Mouse (Mus musculus) cortical plate, adult 2 months (tissue): ENCODE measurements around the gene Nppc. TPM values are rescaled to one million over a fixed set of nuclear protein-coding genes. Genes with fewer than 3 reads are reported as not detected.

ENCODE experiments used
- H3K27ac ChIP-seq: fragments of 200-500 bp; 2 replicates; pipeline ENCODE4 v1.5.1; 2012; ENCODE audit warnings: low read length, control low read depth, inconsistent platforms; ENCODE audit not compliant: insufficient read depth
- H3K4me1 ChIP-seq: fragments of 200-500 bp; 2 replicates; pipeline ENCODE4 v1.6.1; 2011; ENCODE audit warnings: low read length; ENCODE audit not compliant: control insufficient read depth, insufficient read depth
- H3K4me3 ChIP-seq: fragments of 200-500 bp; 2 replicates; pipeline ENCODE4 v1.5.1; 2011; ENCODE audit warnings: mild to moderate bottlenecking, low read length, control low read depth; ENCODE audit not compliant: insufficient read depth
- CTCF ChIP-seq: fragments of 200-500 bp; IDR thresholded peaks from 2 replicates; pipeline ENCODE4 v1.5.1; 2011; ENCODE audit warnings: mild to moderate bottlenecking, control low read depth, low read length; ENCODE audit not compliant: insufficient read depth; ENCODE audit errors: extremely low read depth
- POLR2A ChIP-seq: fragments of 200-500 bp; IDR thresholded peaks from 2 replicates; pipeline ENCODE4 v1.6.1; 2011; ENCODE audit warnings: mild to moderate bottlenecking, low read length, control low read depth; ENCODE audit not compliant: insufficient read depth; ENCODE audit errors: extremely low read depth
- polyA plus RNA-seq: library from polyadenylated mRNA; depleted of rRNA; stranded (reverse); fragments of >200 nt; gene quantifications from 2 replicates; pipeline ENCODE4 v1.2.3, GENCODE M21; 2012

The Nppc gene
- polyA plus RNA-seq, 1 experiment, result 11.9 TPM

DNA sequence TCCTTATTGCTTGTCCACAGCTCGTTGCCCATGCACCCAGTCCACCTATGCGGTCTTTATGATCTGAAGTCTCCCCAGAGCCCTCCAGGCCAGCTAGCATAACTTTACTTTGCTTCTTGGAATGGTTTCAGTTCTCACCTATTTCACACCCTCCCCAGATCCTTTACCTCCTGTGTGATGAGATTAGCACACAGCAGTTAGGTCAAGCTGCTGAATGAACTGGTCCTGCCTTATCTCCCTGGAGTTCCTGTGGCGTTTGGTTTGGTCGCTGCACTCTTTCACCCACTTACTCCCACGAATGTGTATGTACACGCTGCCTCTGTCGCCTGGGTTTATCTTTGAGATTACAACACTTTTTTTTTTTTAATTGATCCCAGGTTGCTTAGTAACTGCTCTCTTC is 30.0 kb upstream of the Nppc start:
- no peak for TF ChIP-seq CTCF
- TF ChIP-seq POLR2A, result no peak
- H3K4me1 ChIP-seq, result 0 out of 2 replicates have a peak, but pooled peaks cover 1% of the 10 kb centered on the region

DNA sequence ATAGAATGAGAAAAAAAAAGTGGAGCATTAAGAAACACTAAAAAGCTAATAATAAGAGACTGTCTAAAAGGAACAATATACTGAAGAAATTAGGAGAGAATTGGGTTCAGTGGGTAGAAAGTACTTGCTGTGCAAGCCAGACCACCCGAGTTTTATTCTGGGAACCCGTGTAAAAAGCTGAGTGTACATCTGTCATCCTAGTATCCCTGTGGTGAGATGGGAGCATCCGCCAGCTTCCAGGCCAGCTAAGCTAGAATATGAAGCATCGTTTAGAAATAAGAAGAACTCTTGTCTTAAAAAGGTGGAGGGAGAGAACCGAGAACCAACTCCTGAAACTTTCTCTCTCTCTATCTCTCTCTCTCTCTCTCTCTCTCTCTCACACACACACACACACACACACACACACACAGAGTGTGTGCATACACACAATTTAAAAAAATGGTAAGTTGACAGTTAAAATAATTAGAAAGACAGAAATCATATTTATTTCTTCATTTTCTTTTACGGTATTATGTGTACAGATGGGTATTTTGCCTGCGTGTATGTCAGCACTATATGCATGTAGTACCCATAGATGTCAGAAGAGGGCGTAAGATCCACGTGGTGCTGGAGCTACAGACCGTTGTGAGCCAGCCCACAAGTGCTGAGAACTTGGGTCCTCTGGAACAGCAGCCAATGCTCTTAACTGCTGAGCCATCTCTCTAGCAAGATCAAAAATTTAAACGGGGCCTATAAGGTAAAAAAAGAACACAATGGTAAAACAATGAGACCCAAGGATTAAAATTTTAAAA is 29.2 kb upstream of the Nppc start:
- TF ChIP-seq CTCF, result no peak
- no peak for TF ChIP-seq POLR2A
- Histone ChIP-seq H3K4me3 (no peak overlapping the region), H3K4me1 (no peaks in the 10 kb centered on the region), H3K27ac (no peak overlapping the region)

More for the DNA sequence above, 30.0 kb upstream of the Nppc start:
- H3K27ac ChIP-seq, result no peak overlapping the region
- no peak overlapping the region for H3K4me3 ChIP-seq

GRCm38 (mm10) chr1:86698721-86699120 is 28.4 kb upstream of the Nppc start:
- Histone ChIP-seq H3K4me3 (no peak overlapping the region), H3K27ac (no peak overlapping the region), H3K4me1 (no peaks in the 10 kb centered on the region)
- TF ChIP-seq POLR2A, result no peak
- peak; percentile 21; the same call in 1 of the 2 replicates for TF ChIP-seq CTCF

DNA sequence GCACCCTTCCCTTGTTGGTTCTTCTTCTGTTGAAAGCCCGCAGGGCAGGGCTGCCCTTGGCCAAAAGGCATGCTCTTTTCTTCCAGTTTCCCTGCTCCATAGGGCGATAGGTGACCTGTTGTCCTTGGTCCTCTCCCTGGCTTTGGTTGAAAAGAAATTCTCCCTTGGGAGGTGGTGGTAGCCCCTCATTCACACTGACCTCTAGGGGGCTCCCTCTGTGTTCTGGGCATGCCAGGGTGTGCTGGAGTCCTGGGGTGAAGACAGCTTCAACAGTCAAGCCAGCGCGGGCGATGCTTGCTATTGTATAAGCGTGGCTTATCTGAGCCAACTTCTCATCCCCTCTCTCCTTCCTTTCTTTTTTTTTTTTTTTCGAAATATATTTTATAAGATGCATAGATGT is 26.6 kb upstream of the Nppc start:
- Histone ChIP-seq H3K27ac (no peak overlapping the region), H3K4me3 (no peak overlapping the region), H3K4me1 (no peaks in the 10 kb centered on the region)
- TF ChIP-seq CTCF, result no peak
- no peak for TF ChIP-seq POLR2A

DNA sequence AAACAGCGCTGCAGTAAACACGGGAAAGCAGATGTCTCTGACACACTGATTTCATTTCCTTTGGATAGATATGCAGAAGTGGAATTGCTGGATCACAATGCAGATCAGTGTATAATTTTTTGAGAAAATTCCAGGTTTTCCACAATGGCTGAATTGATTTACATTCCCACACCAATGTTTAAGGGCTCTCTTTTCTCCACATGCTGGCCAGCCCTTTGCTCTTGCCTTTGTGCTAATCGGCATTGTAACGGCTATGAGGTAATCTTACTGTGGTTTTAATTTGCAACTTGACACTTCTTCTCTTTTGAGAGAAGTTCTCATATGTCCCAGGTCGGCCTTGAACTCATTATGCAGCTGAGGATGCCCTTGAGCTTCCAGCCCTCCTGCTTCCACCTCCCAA is 20.7 kb upstream of the Nppc start:
- no peak for TF ChIP-seq CTCF
- no peak for TF ChIP-seq POLR2A
- no peak overlapping the region for H3K4me3 ChIP-seq
- H3K27ac ChIP-seq, result no peak overlapping the region
- no peaks in the 10 kb centered on the region for H3K4me1 ChIP-seq

DNA sequence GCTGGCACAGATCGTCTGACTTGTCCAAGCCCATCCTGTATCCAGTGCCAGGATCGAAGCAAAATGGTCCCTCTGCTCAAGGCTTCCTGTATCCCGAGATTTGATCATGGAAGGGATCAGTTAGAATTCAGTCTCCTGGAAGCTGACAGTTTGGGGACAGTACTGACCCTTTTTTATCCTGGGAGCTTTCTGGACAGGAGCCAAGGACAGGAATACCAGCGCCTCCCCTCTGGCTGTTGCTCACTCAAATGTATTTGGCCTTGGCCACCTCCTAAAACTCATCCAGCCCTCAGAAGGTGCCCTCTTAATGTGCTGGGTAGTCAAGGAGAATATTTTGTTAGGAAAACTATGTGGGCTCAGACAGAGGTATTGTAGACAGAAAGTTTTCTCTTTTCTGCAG is 16.9 kb upstream of the Nppc start:
- no peaks in the 10 kb centered on the region for H3K4me1 ChIP-seq
- TF ChIP-seq CTCF (no peak), POLR2A (no peak)
- no peak overlapping the region for H3K4me3 ChIP-seq

GRCm38 (mm10) chr1:86678667-86679066 is 8.3 kb upstream of the Nppc start:
- Histone ChIP-seq H3K4me1 (no peaks in the 10 kb centered on the region), H3K4me3 (no peak overlapping the region), H3K27ac (no peak overlapping the region)
- TF ChIP-seq POLR2A (no peak), CTCF (no peak)

More for the DNA sequence above, 16.9 kb upstream of the Nppc start:
- H3K27ac ChIP-seq, result no peak overlapping the region

DNA sequence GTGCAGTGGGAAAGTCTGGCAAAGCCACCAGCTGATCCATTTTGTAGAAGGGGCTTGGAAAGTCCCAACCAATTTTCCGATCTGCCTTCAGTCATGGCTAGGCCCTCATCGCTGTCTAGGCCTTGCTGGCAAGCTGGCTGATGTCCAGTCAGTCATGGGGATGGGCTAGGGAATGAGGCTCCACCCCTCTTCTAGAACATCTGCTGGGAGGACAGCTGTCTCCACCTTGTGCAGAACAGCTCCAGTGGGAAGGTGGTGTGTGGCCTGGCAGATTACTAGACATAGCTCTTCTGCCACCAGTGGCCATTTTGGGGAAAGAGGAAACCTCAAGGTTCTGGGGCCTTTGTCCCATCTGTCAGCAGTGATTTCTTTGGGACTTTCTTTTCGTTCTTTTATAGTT is 7.3 kb upstream of the Nppc start:
- Histone ChIP-seq H3K4me1 (no peaks in the 10 kb centered on the region), H3K27ac (no peak overlapping the region), H3K4me3 (no peak overlapping the region)
- no peak for TF ChIP-seq CTCF
- no peak for TF ChIP-seq POLR2A

DNA sequence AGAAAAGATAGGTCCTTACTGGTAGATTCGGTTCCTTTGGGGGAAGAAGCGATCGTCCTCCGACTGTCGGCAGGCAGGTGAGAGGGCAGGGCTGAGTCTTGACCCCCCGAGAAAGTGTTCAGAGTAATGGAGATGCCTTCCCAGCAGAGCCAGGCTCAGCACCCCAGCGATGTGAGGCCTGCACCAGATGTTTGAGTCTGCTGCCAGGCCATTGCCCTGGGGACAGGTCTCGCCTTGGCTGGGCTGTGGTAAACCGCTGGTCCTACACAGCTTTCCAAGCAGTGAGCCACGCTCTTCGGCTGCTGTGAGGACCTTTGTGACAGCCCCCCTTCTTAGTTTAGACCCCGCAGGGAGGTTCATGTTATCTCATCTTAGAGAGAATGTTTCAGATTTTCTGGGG is 4.8 kb upstream of the Nppc start:
- Histone ChIP-seq H3K4me1 (no peaks in the 10 kb centered on the region), H3K27ac (no peak overlapping the region), H3K4me3 (no peak overlapping the region)
- TF ChIP-seq CTCF (no peak), POLR2A (no peak)

GRCm38 (mm10) chr1:86674385-86674784 is 4.0 kb upstream of the Nppc start:
- H3K4me3 ChIP-seq, result no peak overlapping the region
- TF ChIP-seq CTCF (no peak), POLR2A (no peak)
- no peaks in the 10 kb centered on the region for H3K4me1 ChIP-seq
- H3K27ac ChIP-seq, result no peak overlapping the region
